Mouse (Mus musculus) spleen, postnatal 36 days (tissue): Measurements from ENCODE around the gene Tmtc1.

Source experiments
- DNase-seq, 2 experiments: peaks; one replicate each; pipeline ENCODE4 v3.0.0; 2022; ENCODE audit warnings: low spot score in 2 of 2, mixed read lengths in 1 of 2

Gene Tmtc1

DNA sequence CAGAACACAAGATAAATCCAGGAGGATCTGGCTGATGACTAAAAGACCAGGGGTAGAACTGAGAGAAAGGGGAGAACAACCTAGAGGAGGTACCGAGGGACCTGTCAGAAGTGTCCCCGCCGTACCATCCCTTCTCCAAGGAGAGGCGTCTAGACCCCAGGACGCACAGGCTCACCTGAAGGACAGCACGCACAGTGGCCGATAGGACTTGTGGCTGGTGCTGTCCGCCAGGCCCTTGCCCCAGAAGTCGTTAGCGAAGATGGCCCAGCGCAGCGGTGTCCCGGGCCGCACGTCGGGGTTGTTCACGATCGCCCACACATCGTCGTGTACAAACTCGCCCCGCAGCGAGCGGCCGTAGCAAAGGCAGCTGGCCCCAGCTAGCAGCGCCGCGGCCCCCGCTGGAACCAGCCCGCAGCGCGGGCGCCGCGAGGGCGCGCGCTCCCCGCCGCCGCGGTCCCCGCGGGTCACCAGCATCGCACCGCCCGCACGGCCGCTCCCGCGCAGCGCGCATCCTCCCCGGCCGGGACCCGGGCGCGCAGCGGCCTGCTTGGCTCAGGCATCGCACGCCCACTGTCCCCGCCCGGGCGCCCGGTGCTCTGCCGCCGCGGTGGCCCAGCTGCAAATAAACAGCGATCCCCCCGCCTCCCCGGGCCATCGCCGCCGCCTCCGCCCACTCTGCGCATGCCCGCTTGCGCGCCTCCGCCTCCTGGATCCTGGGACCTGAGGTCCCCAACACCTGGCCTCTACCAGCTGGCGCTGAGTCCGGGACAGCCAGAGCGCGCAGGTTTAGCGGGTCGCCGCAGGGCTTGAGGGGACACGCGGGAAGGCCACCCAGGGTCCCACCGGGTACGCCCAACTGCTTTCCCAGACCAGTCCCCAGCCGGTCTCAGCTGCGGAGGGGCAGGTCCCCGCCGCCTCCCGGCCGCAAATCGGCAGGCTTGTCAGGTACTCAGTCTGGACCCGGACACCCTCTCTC lies at the start of gene Tmtc1:
Gene Tmtc1 (minus strand): TSS at position 664 of the 976 bp plus-strand sequence.
- peak; percentile 14 to 22 for DNase-seq

DNA sequence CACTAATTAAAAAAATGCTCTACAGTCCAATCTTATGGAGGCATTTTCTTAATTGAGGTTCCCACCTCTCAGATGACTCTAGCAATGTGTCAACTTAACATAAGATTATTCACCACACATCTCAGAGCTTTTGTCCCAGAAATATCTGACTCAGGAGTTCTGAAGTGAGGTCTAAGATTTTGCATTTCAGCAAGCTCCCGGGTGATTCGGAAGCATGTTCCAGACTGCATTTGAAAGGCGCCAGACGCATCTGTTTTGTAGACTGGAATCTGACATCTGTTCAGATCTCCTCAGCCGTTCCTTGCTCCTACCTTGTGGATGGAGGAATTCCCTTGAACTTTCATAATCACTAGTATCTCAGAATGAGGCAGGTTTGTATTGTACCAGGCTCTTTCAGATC lies 47.7 kb upstream of the Tmtc1 start:
- no peak for DNase-seq

DNA sequence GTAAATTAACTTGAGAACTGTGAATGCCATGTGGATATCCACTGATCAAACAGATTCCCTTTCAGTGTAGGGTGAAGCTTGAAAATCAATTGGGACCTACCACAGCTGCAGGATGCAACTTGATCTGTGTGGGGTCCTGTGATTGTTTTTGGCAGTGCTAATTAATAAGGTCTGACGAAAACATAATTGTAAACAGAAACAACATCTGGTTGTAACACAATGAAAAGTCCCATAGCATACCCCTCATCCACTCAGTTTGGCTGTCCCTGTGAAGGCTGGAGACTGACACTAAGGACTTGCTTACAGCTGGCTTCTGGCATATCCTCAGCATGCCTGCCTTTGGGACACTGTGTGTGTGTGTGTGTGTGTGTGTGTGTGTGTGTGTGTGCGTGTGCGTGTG lies 42.6 kb upstream of the Tmtc1 start:
- no peak for DNase-seq

GRCm38 (mm10) chr6:148481894-148482293 lies 37.7 kb upstream of the Tmtc1 start:
- DNase-seq: no peak

GRCm38 (mm10) chr6:148479671-148480237 lies 35.6 kb upstream of the Tmtc1 start:
- no peak for DNase-seq

DNA sequence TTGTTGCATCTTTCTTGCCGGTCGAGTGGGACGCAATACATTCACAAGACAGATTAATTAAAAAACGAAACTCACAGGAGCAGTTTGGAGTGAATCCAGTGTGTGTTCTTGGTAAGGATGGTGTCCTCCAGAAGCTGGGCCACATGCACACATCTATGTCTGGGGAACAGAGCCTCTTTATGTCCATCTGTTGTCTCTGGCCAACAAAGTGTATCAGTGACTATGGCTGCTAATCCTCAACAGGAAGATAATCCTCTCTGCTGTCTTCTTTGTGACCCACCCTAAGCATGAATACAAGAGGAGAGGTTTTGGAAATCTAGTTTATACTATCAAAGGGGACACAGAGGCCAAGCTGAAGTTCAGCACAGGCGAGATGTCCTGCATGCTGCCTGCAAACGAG lies 34.2 kb upstream of the Tmtc1 start:
- no peak for DNase-seq

DNA sequence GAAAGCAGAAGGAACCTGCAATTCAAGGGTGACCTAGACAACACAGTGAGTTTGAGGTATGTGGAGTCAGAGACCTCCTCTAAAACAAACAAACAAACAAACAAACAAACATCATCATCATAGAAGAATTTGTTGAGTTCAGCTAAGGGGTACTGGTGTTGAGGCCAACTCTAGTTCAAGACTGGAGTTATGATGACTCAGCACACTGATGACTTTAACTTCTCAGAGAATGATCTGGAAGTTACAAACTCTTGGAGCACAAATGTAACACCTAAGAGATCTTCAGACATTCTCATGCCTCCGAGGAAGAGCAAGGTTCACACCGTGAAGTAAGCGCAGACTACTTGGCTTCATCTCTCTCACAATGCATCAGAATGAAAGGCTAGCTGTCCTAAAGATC lies 28.1 kb upstream of the Tmtc1 start:
- DNase-seq: no peak

DNA sequence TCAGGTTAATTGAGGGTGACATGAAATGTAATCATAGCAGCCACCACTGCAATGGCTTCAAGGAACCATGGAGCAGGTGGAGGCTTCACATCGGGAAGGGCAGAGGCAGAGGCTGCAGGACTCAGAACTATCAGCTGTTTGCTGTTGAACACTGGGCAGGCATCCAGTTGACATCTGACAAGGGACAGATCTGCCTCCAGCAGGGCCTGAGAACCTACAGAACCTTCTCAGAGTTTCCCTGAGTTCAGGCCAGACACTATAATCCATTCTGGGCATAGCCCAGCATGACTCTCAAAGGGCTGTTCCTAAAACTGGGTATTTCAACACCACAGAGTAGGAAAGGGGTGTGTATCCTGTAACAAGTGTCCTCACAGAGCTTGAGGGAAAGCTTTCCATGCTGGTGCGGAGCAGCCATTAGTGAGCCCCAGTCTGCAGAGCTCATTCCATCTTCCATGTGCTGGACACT lies 23.8 kb upstream of the Tmtc1 start:
- DNase-seq: no peak

- no peak for DNase-seq
Measured at GRCm38 (mm10) chr6:148467170-148467921, 23.2 kb upstream of the Tmtc1 start.

GRCm38 (mm10) chr6:148459636-148460035 lies 15.4 kb upstream of the Tmtc1 start:
- no peak for DNase-seq

DNA sequence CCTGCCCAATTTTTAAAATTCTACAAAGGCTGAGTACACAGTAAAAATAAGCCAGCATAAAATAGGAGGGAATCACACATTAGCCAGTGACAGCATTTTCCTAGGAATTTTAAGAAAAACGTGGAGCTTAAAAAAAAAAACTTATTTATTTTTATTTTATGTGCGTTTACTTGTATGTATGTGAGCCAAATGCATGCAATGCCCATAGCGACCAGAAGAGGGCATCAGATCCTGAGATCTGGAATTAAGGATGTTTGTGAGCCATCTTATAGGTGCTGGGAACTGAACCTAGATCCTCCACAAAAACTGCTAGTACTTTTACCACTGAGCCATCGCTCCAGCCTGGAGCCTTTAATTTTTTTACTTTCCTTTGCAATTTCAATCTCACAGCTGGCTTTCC lies 11.3 kb upstream of the Tmtc1 start:
- DNase-seq: no peak

- DNase-seq: no peak
Measured at GRCm38 (mm10) chr6:148454740-148455139, 10.6 kb upstream of the Tmtc1 start.

GRCm38 (mm10) chr6:148448151-148448550 lies 4.0 kb upstream of the Tmtc1 start:
- no peak for DNase-seq

- DNase-seq: no peak
Measured at GRCm38 (mm10) chr6:148446113-148446512, 1.9 kb upstream of the Tmtc1 start.

DNA sequence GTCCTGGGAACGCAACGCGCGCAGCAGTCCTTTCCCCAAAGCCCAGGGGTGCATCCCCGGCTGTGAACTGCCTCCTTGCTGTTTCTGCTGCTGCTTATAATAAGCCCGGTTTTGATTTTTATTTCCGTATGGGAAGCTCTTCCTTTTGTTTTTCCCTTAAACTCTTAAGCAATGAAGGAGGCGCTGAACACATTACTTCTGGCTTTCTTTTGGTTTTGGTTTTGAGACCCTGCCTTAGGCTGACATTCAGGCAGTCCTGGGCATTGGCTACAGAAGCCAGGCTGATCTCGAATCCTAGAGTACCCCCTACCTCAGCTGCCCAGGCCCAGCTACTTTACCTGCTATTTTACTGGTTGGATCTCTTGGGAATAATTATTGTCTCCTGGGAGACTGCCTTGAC lies 607 bp upstream of the Tmtc1 start:
- DNase-seq: no peak

DNA sequence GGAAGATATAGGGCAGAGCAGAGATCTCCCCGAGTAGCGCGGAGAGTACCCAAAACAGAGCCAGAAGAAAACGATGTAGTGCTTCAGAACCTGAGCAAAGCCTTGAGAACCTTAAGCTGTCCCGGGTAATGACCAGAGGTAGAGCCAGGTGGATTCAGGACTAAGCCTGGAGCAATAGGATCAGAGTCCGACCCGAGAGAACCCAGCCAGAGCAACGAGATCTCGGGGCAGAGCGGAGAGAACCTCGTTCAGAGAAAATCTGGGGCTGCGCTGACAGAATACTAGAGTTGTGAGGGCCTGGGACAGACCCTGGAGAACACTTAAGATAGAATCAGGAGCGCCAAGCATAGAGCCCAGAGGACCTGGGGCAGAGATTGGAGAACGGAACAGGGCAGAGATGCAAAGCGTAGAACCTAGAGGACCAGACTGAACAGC lies 881 bp downstream of the Tmtc1 start:
- no peak for DNase-seq

DNA sequence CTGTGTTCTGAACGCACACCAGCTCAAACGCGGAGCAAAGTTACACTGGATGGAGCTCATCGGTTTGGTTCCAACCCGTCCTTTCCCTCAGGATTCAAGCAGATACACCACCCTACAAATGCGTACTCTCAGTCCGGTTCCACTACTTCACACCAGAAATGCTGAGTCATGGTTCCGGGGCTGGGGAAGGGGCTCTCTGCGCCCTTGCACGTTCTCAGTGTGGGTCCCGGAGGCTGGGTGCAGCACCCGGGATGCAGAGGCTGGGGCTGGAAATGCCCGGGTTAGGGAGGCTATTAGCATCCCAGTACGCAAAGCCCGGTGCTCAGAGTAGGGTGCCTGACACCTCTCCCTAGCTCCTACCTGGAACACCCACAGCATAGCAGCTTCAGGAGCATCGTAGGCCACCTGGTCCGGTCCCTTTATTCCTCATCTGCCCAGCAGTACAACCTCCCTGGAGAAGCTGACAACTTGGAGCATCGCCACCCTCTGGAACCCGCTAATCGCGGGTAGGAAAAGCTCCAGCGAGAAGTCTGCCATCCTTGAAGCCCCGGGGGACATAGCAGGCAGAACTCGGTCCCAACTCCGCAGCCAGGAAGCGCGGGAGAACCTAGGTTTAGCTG lies 1.4 kb downstream of the Tmtc1 start:
- no peak for DNase-seq

GRCm38 (mm10) chr6:148441871-148442270 lies 2.3 kb downstream of the Tmtc1 start:
- no peak for DNase-seq

DNA sequence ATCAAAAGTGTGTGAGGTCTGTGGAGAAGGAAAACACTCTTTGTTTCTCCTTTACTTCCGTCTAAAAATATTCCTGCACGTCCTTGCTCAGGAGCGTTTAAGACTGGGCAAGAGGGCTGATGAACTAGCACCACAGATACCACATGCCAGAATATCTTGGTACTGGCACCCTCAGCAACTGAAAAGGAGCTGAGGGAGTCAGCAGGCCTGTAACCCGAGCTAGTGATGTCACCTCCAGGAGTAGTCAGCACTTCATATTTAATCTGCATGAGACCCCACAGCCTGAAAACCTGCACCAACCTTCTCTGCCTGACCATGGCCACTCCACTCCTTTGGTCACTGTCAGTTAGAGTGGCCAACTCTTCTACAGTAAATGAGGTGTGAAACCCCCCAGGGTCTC lies 5.1 kb downstream of the Tmtc1 start:
- DNase-seq: no peak

DNA sequence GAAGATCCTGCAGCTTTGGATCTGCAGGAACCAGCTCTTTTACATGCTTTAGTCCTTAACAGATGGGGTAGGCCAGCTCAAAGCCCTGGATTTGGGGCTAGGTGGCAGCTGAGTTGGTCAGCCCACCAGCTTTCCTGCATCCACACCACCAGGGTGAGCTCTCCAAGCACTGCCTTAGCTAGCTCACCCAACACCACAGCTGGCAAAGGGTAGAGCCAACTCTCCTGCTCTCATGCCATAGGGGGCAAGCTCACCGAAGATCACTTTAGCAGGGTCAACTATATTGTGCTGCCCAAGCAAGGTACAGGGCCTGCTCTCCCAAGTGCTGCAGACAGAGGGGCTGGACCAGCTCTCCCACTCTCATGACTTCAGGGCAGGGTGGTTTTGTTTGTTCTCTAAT lies 6.6 kb downstream of the Tmtc1 start:
- DNase-seq: no peak

DNA sequence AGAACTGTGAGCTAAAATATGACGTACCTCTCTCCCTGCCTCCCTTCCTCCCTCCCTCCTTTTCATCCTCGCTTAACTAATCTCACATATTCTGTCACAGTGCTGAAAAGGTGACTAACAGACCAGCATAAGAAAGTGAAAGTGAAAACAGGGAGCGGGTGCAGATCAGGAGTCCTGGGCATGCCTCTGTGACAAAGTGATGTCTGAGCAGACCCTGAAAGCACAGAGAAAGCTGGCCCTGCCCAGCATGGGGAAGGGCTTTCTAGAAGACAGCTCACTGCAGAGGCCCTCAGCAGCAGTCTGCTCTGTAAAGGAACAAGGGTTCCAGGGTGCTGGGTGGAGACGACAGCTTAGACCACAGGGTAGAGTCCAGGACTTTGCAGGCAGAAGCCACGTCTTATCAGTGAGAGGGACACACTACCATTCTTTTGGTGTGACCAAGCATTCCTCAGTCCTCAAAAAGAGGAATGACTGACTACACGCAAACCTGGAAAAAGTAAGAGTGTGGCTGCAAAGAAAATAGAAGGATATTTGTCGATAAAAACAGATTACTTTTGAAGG lies 7.7 kb downstream of the Tmtc1 start:
- DNase-seq: no peak

GRCm38 (mm10) chr6:148421577-148421976 lies 22.6 kb downstream of the Tmtc1 start:
- DNase-seq: no peak
